Mouse (Mus musculus) right cerebral cortex, postnatal 4 days (tissue): ENCODE measurements around the gene Borcs8.
A peak's percentile ranks its signal among the peaks of the same experiment; 100 is the strongest.

Experiments used
- DNase-seq: peaks from one replicate; pipeline ENCODE4 v3.0.0-alpha.2; 2022

Gene Borcs8

DNA sequence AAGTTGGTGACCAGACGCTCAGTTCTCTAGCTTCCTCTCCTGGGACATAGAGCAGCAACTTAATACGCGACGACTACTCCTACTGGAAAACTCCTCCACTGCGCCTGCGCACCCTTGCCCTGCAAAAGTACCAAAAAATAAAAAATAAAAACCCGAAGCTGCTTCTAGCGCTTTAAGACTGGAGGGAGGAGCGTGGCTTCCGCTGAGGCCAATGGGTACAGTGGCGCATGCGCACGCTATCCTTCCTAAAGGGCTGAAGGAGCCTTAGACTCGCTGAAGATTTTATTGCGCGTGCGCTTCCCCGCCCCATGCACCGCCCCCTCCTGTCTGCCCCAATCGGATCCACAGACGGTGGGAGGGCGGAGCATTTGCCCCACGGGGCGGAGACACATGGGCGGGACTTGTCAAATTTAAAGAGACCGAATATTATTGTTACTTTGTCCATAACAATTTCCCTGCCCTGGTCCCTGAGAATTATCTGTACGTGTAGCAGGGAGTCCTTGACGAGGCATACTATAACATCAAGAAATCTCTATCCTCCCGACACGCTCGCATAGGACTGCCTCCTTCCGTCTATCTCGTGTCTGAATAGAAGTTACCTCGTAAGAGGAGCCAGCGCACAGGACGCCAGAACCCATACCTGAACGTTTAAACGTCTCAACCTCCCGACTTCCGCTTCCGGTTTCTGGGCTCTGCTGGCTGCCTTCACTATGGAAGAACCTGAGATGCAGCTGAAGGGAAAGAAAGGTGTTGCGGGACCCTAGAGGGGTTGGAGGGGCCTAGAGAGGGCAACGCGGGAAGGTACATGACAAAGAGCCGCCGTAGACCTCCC lies at the start of gene Borcs8, which contains the start of the genes Rfxank and Mef2b:
TSS of gene Borcs8 (plus strand) at position 474 of the 832 bp plus-strand sequence.
TSS of gene Rfxank (minus strand) at position 129 of the 832 bp plus-strand sequence.
TSS of gene Mef2b (plus strand) at position 686 of the 832 bp plus-strand sequence.
- DNase-seq = peak; percentile 98

DNA sequence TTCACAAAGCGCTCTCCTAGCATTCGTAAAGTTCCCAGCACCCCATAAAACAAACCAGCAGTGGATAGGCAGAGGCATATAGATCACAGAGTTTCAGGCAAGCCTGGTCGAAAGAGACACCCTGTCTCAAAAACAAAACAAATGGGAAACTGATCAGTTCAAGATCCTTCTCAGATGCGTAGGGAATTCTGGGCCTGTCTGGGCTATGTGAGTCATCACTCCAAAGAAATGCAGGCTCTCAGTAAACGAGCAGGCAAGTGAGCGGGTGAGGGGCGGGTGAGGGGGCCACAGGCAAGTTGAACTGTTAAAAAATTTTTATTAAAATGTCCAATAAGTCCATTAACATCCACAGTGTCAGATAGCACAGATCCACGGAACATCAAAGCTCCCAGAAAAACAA lies 46.5 kb upstream of the Borcs8 start:
- DNase-seq = no peak

DNA sequence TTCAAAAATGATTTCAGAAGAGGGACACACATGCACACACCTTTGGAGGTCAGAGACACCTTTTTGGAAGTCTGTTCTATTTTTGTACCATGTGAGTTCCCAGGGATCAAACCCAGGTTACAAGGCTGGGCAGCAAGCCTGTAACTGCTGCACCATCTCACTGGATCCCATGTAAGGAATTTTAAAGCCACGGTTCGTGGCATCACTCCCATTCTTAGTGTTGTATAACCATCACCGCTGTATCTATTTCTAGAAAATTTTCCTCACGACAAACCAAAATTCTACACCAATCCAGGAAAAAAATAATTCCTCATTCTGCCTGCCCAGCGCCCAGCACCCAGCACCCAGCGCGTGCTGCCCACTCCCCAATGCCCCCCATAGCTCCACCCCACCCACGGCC lies 40.0 kb upstream of the Borcs8 start:
- DNase-seq = no peak

DNA sequence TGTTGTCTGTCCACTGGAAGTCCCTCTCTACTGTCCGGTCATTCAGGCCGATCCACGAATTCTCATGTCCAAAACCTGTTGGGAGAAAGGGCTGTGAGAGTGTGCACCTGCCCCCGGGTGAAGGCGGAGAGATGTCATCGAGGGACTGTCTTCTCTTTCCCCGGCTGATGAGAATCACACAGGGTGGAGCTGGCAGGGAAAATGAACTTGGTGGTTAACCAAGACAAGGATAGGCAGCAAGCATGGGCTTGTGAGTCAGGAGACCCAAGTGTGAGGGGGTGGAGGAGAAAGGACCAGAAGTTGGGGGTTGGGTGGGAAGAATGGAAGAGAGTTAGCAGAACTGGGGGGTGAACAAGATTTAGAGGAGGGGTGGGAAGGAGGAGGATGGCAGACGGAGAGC lies 39.1 kb upstream of the Borcs8 start:
- DNase-seq = no peak

DNA sequence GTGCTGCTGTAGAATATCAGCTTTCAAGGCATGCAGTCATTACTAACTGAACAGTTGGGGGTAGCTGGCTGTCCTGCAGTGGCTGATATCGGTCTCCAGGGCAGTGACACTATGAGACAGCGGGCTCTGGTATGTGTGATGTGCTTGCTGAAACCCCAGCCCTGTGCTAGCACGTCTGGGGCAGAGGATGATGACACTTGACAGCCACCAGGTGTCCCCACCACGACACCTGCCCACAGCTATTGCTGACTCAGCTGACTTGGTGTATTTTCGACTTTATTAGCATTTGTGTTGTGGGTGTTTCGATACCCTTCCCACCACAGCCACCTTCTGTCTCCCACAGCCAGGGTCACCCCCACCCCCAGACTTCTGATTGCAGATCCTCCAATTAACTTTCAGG lies 34.8 kb upstream of the Borcs8 start:
- DNase-seq = no peak

DNA sequence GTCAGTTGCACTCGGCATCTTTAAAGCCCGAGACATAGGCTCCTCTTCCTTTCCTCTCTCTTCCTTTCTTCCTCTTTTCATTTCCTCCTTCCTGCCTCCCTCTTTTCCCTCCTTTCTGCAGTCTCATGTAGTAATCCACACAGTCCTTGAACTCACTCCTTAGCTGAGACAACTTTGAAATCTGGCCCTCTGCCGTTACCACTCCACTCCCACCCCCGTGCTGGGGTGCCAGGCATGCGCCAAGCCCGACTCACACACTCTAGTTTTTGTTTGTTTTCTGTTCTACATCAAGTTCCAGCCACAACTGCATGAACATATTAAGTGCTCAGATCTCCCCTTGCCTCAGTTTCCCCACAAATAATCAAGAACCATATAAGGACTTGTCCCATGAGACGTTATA lies 34.4 kb upstream of the Borcs8 start:
- no peak for DNase-seq

DNA sequence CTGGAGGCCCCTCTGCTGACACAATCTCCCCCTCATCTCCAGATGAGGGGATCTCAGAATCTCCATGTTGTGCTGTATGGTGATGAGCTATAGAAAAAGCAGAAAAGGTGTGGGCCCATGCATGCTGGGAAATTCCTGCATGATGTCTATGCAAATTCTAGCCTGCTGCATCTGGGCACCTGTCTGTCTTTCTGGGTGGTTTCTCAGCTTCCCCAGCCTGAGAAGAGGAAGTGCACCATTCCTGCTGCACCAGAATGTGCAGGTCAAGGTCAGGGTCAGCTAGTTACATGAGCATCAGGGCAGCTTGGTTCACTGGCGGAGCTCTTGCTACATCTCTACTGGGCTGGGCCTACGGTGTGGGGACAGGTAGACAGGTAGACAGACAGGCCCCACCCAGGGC lies 28.8 kb upstream of the Borcs8 start:
- DNase-seq = no peak

DNA sequence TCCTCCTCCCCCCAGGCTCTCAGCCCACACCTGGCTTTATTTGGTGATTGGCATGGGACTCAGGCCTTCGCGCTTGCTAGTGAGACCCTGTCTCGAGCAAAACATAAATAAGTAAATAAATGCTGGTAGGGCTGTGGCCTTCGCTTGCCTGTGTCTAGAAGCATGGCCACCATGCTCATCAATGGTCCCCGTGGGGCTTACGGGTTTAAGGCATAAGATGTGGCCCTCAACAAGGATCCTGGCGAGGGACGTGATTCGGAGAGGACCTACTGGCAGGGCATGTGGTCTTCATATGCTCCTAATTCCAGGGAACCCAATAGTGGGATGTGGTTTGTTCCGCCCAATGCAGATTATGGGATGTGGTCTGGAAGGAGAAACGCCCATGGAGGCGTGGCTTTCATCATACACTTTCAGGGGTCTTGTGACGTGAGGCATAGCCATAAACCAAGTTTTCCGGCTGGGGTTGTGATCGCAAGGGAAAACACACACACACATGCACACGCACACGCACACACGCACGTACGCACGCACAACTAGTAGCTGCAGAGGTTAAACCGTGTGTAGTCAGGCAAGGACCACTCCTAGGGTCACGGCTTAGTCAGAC lies 28.0 kb upstream of the Borcs8 start:
- DNase-seq = no peak

DNA sequence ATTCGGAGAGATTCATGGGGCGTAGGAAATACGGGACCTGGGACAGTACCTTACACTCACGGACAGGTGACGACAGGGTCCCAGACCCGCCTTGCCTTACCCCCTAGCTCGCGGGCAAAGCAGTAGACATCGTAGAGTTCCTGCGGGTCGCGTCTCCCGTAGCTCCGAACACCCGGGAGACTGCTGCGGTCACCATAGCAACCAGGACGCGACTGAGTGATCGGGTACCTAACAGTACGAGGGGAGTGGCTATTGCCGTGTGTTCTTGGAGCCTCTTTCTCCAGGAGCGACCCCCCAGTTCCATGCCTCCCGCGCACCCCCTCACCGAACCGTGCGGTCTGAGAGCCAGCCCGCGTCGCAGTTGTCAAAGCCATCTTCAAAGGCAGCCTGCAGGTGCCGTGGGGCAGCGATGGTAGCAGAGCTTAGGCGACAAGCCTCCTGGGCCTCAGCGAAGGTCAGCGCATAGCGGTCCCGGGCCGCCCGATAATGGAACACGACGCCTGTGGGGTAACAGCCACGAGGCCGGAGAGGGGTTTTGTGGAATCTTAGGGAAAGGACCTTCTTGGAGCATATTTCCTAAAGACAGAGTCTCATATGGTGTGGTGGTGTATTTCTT lies 26.8 kb upstream of the Borcs8 start:
- DNase-seq = peak; percentile 37

DNA sequence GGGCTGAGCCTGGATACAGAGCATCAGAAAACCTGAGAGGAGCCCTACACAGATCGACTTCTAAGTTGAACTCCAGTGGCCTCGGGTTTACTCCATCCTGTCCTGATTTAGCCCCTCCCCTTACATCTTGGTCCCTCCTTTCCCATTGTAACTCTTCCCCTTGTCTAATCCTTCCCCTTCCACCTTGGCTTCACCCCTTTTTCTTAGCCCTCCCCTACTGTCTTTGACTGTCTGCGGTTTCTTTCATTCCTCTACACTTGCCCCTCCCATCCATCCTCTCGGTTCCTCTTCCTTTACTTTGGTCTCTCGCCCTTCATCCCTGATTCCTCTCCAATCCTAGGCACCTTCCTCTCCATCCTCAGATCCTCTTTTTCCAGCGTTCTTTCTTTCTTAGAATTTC lies 24.8 kb upstream of the Borcs8 start:
- no peak for DNase-seq

DNA sequence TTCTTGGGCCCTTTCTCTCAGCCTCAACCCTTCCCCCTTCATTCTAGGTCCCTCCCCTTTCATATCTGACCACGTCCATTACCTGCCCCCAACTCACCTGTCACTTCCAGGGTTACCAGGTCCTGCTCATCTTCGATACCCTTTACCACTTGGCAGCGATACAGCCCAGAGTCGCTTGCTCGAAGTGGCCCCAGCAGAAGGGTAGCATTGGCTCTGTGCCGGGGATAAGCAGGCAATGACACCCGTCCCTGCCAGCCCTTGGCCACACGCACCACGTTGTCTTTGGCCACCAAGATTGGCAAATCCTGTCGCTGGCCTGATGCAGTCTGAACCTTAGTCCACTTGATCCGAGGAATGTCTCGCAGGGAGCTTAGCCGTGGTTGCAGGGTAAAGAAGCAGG lies 24.4 kb upstream of the Borcs8 start:
- no peak for DNase-seq

DNA sequence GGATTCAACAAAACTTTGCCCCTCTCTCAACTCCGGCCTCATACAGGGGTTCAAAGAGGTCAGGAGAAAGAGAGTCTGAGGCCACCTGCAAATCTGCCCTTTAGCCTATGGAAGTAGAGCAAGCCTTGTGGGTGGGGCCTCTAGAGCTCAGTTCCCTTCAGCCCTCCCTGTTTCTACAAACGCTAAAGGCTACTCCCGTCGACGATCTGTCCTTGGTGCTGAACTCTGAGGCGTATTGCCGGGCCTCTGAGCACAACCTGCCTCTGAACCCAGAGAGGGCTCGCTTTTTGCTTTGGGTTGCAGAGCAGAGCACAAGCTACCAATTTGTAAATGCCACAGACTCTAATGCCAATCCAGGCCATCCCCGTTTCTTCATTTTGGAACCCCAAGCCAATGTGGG lies 21.7 kb upstream of the Borcs8 start:
- no peak for DNase-seq

DNA sequence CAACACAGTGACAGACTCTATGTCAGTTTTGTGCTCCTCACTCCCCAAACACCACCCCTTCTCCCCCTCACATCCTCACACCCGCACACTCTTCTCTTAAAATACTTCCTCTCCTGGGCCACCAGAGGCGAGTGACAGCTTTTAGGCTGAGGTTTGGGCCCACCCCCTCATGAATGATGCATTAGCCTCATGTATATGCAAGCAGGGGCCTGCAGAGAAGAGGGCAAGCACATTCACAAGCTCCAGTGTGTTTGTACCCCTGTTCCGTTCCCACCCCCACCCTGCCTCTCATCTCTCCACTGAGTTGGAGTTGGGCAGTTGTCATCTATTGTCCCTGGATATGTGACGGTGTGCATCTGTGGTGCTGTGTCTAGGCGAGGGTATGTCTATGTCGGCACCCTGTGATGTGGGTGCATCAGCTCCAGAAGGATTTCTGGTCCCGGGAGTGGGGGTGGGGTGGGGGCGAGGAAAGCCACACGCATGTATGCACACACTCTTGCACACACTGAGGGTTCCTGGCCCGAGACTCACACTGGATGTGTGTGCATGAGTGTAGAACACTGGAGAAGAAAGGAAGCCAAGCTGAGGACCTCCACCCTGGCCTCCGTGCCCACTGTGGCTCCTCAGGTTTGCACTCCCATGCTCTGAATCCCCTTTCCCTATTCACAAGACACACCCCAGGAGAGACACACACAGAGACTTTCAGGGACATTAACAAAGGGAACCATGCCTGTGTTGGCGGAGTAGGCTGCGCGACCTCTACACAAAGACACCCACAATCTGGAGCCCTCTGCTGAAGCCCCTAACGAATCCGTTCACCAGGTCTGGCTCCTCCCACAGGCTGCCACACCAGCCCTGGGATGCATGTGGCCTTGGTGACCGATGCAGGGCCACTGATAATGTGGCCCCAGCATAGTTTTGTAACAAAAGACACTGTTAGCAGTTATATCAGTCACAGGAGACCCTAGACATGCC lies 20.3 kb upstream of the Borcs8 start:
- DNase-seq = peak; percentile 66

DNA sequence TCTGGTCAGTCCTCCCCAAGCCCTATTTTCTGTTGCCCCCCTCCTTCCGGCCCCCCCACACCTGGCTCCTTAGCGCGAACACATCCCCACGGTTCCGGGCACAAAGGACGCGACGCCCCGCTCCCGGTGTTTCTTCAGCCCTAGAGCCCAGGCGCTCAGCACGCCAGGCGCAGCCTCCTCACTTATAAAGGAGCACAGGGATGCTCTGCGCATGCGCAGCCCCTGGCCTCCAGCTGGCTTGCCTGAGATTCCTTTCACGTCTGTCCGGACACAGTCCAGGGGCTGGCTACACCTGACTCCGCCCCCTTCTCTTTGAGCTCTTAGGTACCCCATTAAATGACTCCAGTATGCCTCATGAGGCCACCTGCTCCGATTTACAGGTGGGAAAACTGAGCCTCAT lies 18.6 kb upstream of the Borcs8 start, which contains the start of gene Ncan:
TSS of gene Ncan (minus strand) at position 207 of the 400 bp plus-strand sequence.
- peak; percentile 98 for DNase-seq

DNA sequence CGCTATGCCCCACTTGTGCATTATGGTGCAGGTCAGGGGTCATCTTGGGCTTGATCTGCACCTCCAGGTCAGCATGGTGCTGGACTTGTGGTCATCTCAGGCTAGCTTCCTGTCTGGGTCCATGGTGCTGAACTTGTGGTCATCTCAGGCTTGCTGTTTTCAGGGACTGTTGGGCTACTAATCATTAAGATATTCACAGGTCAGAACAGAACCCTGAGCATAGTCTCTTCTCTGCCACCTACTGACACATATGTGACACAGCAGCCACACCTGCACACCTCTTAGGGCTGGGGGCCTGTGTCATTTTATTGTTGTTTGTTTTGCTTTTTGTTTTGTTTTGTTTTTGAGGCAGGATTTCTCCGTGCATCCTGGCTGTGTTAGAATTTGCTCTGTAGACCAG lies 16.4 kb upstream of the Borcs8 start:
- DNase-seq = no peak

DNA sequence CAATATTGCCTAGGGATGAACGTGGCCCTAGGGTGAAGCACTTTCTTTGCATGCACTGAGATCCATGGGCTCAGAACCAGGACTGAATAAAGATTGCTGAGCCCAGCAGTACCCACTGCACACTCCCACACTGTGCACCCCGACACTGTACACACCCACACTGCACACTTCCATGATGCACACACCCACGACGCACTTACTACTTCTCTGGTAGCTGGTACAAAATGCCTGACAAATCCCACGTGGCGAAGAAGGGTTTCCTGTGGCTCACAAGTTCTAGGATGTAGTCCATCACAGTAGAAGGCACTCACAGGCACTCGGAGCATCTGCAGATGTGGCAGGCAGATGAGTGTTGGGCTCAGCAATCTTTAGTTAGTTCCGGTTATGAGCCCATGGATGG lies 14.3 kb upstream of the Borcs8 start:
- DNase-seq = no peak

DNA sequence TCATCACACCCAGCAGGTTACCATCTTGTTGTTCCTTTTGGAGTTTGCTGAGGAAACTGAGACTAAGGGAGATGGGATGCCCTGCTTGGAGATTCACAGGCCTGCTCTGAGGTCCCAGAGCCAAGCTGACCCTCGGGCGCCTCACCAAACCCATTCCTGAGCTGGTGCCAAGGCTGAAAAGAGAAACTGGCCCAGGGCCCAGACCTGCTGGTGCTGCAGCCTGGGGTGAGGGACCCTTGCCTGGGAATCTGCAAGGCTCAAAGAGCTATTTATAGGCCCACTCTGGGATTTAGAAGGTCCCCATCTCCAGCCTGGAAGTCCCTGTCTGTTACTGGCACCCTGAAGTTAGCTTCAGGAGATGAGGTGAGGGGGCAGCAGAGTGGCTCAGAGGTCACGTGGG lies 10.9 kb upstream of the Borcs8 start:
- DNase-seq = peak; percentile 70

DNA sequence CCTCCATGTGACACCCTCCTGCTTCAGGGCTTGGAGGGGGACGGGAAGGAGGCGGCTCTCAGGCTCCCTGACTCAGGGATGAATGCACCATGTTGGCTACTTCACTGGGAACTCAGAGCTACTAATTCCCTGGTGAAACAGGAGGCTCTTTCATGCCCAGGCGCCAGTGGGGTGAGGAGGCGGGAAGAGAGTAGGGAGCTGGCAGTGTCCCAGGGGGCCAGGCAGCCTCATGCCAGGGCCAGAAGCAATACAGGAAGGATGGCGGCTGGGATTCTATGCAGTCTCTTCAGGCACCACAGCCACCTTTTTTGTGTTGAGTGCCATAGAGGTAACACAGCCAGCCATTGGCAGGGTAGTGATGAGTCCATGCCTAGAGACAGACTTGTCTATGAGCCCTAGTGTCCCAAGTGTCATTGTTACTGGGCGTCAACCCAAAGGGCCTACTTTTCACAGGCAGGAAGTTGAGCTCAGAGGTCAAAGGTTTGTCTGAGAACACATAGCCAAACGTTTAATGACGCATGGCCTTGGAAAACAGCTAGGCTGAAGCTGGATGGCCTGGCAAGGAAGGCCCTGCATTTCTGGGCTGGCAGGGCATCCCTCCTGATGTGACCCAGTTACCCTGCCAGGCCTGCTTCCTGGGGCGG lies 9.9 kb upstream of the Borcs8 start:
- DNase-seq = peak; percentile 76

DNA sequence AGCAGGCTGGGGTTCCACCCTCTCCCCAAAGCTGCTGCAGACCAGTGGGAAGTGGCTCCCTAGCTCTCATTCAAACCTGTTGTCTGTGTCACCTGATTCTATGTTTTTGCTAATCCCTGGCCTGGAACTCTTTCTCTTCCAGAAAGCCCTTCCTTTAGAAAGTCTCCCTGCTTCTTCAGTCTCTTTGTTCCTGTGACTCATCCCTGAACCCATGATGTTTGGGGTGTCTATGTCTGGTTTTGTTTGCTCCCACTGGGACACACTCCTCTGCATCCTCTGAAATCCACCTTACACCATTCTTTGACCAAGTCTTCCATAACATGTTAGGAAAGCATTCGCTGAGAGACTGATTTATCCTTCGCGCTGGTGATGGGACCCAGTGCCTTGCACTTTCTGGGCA lies 9.2 kb upstream of the Borcs8 start:
- no peak for DNase-seq

DNA sequence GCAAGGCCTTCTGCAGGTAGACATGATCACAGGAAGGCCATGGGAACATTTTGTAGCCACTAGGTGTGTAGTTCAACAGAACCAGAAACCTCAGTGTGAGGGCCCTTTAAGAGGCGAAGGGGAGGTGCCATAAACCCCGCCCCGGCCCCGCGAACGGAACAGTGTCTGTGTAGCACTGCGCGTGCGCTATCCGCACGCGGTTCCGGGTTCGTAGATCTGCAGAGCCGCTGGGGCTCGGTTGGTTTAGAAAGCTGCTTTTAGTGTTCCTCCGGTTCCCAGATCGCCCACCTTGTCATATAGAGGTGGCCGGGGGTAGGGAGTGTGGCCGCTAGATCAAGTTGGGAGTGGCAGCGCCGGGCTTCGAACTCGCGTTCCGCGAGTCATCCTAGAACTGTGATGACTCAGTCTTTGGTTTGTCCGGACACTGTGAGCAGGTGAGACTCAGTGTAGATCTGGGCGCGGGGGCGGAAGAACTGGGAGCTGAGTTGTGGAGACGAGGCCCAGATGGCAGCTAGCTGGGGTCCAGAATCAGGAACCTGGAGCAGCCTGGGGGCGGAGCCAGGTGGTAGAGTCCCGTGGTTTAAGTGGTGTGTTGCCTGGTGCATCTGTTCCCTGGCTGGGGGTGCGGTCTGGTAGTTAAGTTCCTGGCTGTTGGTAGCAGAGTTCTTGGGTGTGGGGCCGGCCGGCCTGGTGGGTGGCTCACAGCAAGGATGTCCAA lies 8.0 kb upstream of the Borcs8 start, which contains the start of gene Nr2c2ap:
TSS of gene Nr2c2ap (plus strand) at position 168 of the 718 bp plus-strand sequence.
- DNase-seq = peak; percentile 84

DNA sequence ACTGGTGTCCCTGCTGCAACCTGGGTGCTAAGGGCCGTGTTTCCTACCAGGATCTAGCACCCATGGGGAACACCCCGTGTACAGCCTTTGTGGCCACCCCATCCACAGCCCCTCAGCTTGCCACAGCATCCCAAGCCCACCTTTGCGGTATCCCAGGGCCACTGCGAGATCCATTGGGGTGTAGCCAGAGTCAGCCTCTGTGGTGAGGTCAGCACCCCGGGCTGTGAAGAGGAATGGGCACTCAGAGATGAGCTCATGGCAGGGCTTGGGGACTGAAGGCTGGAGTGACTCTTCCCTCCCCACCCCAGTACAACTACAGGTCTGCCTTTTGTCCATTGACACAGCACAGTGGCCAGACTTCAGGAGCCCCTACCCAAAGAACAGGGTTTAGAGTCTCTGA lies 5.2 kb upstream of the Borcs8 start:
- DNase-seq = no peak
